Mouse (Mus musculus) olfactory bulb, adult 2 months (tissue): ENCODE results near the gene Ufl1.

Experiments
- CTCF ChIP-seq: fragments of 200-500 bp; IDR thresholded peaks from 2 replicates; pipeline ENCODE4 v1.5.1; 2012; ENCODE audit warnings: low read depth, mild to moderate bottlenecking, low read length, moderate library complexity; ENCODE audit not compliant: insufficient read depth
- POLR2A ChIP-seq: fragments of 200-500 bp; IDR thresholded peaks from 2 replicates; pipeline ENCODE4 v1.6.1; 2012; ENCODE audit warnings: mild to moderate bottlenecking, low read depth, low read length, moderate library complexity; ENCODE audit not compliant: insufficient read depth

DNA sequence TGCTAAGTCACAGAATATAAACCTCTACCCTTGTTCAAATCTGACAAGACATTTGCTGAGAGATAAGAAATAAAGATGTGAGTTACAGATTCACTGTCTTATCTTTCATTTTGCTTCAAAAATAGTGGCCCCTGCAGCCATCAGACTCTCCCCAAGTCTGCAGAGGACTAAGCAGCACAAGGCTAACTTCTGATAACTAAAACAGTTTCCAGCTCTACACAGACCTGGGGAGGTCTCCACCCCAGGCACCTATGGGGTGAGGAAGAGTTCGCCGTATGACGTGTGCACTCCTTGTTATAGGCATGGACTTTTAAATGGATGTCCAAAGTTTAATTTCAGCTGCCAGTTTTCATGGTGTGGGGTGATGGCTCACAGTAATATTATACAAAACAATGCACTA, 49.1 kb downstream of the Ufl1 start:
- TF ChIP-seq CTCF (no peak), POLR2A (no peak)
